Mouse (Mus musculus): ENCODE results near the gene Faap20.

DNA sequence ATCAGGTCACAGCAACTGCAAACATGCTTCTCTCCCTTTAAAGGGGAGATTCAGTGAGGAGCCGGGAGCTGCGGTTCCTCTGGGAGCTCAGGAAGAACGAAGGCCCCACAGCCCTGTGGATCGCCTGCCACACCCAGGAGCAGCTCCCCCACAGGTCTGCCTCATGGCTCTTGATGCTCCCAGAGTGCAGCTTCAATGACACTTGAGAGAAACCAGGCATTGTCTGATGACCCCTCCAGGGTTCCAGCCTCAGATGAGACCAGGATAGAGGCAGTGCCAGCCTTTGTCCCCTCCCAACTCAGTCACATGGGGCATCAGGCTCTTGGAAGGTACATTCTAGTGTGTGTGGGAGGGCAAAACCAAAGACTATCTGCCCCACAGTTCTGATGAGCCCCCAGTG is 52.4 kb downstream of the Faap20 start:
- TF ChIP-seq TCF12 (IDR thresholded peaks at IDR 0.05; ENCODE audit: insufficient read depth, poor library complexity, severe bottlenecking) (no peak), POLR2A (IDR thresholded peaks at IDR 0.05; ENCODE audit: insufficient read length, low read depth) (no peak), MAX (IDR thresholded peaks at IDR 0.05; ENCODE audit: low read depth) (no peak), REST (IDR thresholded peaks at IDR 0.05; ENCODE audit: insufficient read depth, insufficient read length) (no peak), E2F4 (IDR thresholded peaks at IDR 0.05; ENCODE audit: insufficient read depth) (no peak)

Data from myocyte (in vitro differentiated cells).